Mouse (Mus musculus) heart, postnatal 0 days (tissue): ENCODE data around the gene Mrgbp.

ENCODE experiments used
- CTCF ChIP-seq: IDR thresholded peaks from 2 replicates; pipeline ENCODE4 v1.5.1; 2016; ENCODE audit warnings: antibody characterized with exemption, control low read depth, low read depth
- EP300 ChIP-seq: IDR thresholded peaks from 2 replicates; pipeline ENCODE4 v1.6.1; 2016; ENCODE audit warnings: antibody characterized with exemption, low read depth

- TF ChIP-seq EP300 (no peak), CTCF (no peak)
These were observed 37.4 kb upstream of the Mrgbp start for GRCm38 (mm10) chr2:180543675-180544074.
